Mouse (Mus musculus): ENCODE measurements around the gene Smim23. TPM values are rescaled to one million over a fixed set of nuclear protein-coding genes. Genes with fewer than 3 reads are reported as not detected.

The Smim23 gene
- polyA plus RNA-seq, 1 experiment from 2014 or later = not detected

Other genes with a start within 250 kb of the Smim23 start
- 40.2 and 85.6 TPM in 2 replicates for gene Fbxw11, start 181.9 kb downstream of the Smim23 start, polyA plus RNA-seq (2014; fragmentation: Nextera tagmentation; extraction: Ambion mirVana)

Measured in kidney, embryonic 14.5 days (tissue).